Mouse (Mus musculus): ENCODE data around the gene Gm4340. TPM values are rescaled to one million over a fixed set of nuclear protein-coding genes. Genes with fewer than 3 reads are reported as not detected.

The Gm4340 gene
- polyA plus RNA-seq, 1 experiment from 2014 or later: not detected

Other genes with a start within 250 kb of the Gm4340 start
- gene Gm21293, start 51.1 kb upstream of the Gm4340 start, polyA plus RNA-seq (2016; fragmentation: Nextera tagmentation; extraction: Ambion mirVana): not detected in 2 replicates
- gene Gm6763, start 42.5 kb upstream of the Gm4340 start, polyA plus RNA-seq (2016; fragmentation: Nextera tagmentation; extraction: Ambion mirVana): not detected in 2 replicates
- gene Gm8764, start 34.0 kb upstream of the Gm4340 start, polyA plus RNA-seq (2016; fragmentation: Nextera tagmentation; extraction: Ambion mirVana): not detected in 2 replicates
- gene Gm21304, start 25.5 kb upstream of the Gm4340 start, polyA plus RNA-seq (2016; fragmentation: Nextera tagmentation; extraction: Ambion mirVana): not detected in 2 replicates
- not detected in 2 replicates for gene Gm21312, start 17.0 kb upstream of the Gm4340 start, polyA plus RNA-seq (2016; fragmentation: Nextera tagmentation; extraction: Ambion mirVana)
- gene Gm20765, start 8.5 kb upstream of the Gm4340 start, polyA plus RNA-seq (2016; fragmentation: Nextera tagmentation; extraction: Ambion mirVana): not detected in 2 replicates

All from liver, embryonic 12.5 days (tissue).